Mouse (Mus musculus) kidney, adult 2 months (tissue): Measurements from ENCODE around the gene Comt. TPM values are rescaled to one million over a fixed set of nuclear protein-coding genes. Genes with fewer than 3 reads are reported as not detected.
A peak's percentile ranks its signal among the peaks of the same experiment; 100 is the strongest.

Experiments used
- DNase-seq: peaks from one replicate; pipeline ENCODE4 v3.0.0; 2021
- H3K27ac ChIP-seq: fragments of 200-500 bp; 2 replicates; pipeline ENCODE4 v1.5.1; 2012; ENCODE audit warnings: low read depth, low read length, control low read depth, inconsistent platforms; ENCODE audit not compliant: insufficient read depth
- H3K27me3 ChIP-seq: fragments of 200-500 bp; replicated peaks from 2 replicates; pipeline ENCODE4 v1.6.1; 2012; ENCODE audit warnings: mild to moderate bottlenecking, moderate library complexity, low read length, inconsistent platforms; ENCODE audit not compliant: control insufficient read depth, insufficient read depth
- H3K36me3 ChIP-seq: fragments of 200-500 bp; 2 replicates; pipeline ENCODE4 v1.6.1; 2012; ENCODE audit warnings: mild to moderate bottlenecking, moderate library complexity, low read length, inconsistent platforms; ENCODE audit not compliant: control insufficient read depth, insufficient read depth
- H3K4me1 ChIP-seq: fragments of 200-500 bp; 2 replicates; pipeline ENCODE4 v1.6.1; 2011; ENCODE audit warnings: low read length; ENCODE audit not compliant: control insufficient read depth, insufficient read depth
- H3K4me3 ChIP-seq: fragments of 200-500 bp; 2 replicates; pipeline ENCODE4 v1.5.1; 2011; ENCODE audit warnings: mild to moderate bottlenecking, low read depth, low read length, control low read depth; ENCODE audit not compliant: insufficient read depth
- CTCF ChIP-seq: fragments of 200-500 bp; conservative IDR thresholded peaks from 2 replicates; pipeline ENCODE4 v1.5.1; 2011; ENCODE audit warnings: low read depth, mild to moderate bottlenecking, control low read depth, low read length, moderate library complexity, mixed read lengths; ENCODE audit not compliant: insufficient read depth, insufficient read length
- POLR2A ChIP-seq: fragments of 200-500 bp; IDR thresholded peaks from one replicate; pipeline ENCODE4 v1.6.1; 2011; ENCODE audit warnings: low read depth, low read length, control low read depth
- WGBS: fragments of 180-500 bp; shearing (Covaris S2); methylation state at CpG from one replicate; pipeline ENCODE4 v1.1.7; 2018; 5-methylcytosine and 5-hydroxymethylcytosine counted together
- polyA plus RNA-seq: library from polyadenylated mRNA; depleted of rRNA; stranded (reverse); fragments of >200 nt; gene quantifications from 2 replicates; pipeline ENCODE4 v1.2.3, GENCODE M21; 2012

The Comt gene
- polyA plus RNA-seq, 1 experiment = 519 TPM

DNA sequence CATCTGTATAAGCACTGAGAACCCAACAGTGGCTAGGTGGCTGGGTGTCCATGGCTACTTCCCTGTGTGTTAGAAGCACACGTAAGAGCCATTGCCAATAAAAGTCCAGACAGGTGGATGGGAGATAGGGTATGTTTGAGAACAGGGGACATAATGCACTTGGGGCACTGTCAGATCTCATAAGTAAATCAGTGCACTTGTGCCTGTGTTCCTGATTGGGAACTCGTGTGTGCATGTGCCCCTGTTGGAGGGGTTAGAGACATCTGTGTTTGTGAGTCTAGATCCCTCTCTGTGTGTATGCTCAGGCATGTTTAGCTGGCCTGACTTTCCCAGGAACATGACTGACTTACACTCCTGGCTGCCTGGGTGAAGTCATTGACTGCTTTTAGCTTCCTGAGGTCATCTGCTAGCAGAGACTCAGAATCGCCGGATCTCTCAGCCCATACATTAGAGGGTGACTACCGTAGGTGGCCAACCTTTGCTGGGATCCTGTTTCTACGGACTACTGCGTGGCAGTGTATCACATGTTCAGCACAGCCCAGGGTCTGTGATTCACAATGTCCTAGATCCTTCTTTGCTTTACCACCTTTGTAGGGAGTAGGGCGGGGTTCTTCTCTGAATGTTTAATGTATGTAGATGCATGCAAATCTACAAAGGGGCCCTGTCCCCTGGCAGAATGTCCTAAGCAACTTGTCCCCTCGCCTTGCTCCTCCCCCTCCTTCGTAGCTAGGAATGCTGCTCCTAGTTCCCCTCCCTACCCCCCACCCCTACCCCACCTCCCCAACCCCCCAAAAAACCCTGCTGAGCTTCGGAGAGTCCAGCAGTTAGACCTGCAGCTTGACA is 31.7 kb downstream of the Comt start:
- TF ChIP-seq POLR2A = no peak
- TF ChIP-seq CTCF = no peak
- H3K36me3 ChIP-seq = no peaks in the 10 kb centered on the region
- H3K27ac ChIP-seq = 0 out of 2 replicates have a peak overlapping the region, but pooled peaks have one; percentile 18
- DNase-seq = no peak
- peaks cover 19% of the 10 kb centered on the region for H3K4me1 ChIP-seq
- 48% methylated on average over 11 of the region's 11 CpGs for WGBS
- H3K4me3 ChIP-seq = no peak overlapping the region
- no peaks in the 10 kb centered on the region for H3K27me3 ChIP-seq

DNA sequence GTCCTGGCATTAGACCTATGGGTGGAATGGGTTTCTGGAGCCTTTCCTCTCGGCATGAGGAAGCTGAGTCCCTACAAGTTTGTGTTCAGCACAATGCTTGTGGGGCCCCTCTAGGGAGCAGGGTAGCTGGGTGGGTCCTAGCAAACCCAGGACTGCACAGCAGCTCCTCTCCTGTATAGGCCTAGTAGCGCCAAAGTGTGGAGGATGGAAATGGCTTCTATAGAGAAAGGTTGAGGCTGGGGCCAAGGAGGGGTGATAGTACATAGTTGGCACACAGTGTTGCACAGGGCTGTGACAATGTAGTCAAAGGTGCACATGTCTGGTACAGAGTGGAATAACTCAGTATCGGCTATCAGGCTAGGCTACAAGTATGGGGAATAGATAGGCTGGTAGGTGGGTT is 32.6 kb downstream of the Comt start:
- H3K4me3 ChIP-seq = peak overlapping the region; percentile 69; the same call in 1 of the 2 replicates

DNA sequence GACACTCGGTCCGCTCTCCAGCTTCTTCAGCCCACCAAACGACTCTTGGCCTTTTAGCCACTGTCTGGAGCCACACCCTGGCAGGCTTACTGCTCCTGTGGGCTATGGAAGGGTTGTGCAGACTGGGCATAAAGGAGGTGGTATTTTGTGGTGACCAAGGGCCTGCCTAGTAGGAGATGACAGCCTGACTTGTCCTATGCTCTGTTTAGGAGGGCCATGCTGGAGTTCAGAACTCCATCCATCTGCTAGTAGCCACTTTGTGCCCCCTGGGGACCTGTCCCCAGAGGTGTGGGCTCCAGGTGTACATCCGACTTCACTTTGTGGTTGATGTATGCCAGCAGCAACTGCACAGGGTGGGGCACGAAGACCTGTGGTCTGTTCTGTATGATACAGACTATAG is 33.1 kb downstream of the Comt start:
- Histone ChIP-seq H3K27ac (no peak overlapping the region), H3K36me3 (no peaks in the 10 kb centered on the region), H3K4me1 (peaks cover 19% of the 10 kb centered on the region), H3K27me3 (no peaks in the 10 kb centered on the region), H3K4me3 (peak overlapping the region; percentile 69)
- TF ChIP-seq CTCF = no peak
- no peak for TF ChIP-seq POLR2A
- no peak for DNase-seq
- WGBS = 61% methylated on average over 5 of the region's 5 CpGs

More for the DNA sequence above, 32.6 kb downstream of the Comt start:
- Histone ChIP-seq H3K27ac (no peak overlapping the region), H3K4me1 (peaks cover 19% of the 10 kb centered on the region), H3K27me3 (no peaks in the 10 kb centered on the region), H3K36me3 (no peaks in the 10 kb centered on the region)
- DNase-seq = no peak
- 83% methylated on average over 3 of the region's 3 CpGs for WGBS
- TF ChIP-seq CTCF (no peak), POLR2A (no peak)

DNA sequence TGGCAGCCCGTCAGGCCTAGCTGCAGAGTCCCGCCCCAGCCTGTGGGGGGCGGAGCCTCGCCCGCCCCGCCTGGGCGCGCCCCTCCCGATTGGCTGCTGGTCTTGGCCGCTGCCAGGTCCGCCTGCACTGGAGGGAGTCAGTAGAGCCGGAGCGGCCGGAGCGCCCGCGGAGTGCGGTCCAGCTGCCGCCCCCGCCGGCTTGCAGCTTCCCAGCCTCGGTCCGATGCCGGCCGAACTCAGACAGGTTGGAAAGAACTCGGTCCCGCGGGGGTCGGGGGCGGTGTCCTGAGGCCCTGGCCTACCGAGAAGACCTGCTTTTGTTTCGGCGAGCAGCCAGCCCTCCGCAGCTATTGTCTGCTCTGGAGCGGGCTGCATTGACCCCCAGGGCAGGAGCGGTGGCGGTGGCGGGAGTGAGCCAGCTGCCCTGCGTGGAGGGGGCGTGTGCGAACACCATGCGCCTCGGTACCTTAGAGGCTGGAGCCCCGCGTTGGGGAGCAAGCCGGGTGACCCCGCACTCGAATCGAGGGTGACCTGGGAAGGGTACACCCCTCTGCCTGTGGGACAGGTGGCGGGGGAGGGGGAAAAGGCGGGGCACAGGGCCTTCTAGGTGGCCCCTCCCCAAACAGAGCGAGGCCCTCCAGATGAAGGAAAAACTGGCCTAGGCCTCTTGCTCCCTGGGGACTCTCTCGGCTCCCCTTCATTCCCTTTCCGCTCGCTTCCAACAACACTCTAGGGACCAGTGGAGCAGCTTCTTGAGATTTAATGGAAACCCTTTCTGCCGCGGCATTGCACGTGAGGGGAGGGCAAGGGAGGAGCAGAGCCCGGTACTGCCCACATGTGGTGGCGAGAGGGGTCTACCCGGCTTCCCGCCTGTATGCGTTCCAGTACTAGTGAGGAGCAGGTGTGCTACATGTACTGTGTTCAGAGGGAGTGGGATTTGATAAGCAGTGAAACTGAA is 33.9 kb downstream of the Comt start:
- WGBS = 2% methylated on average over 63 of the region's 63 CpGs
- TF ChIP-seq CTCF (no peak; the same call in 1 of the 2 replicates), POLR2A (peak; percentile 73)
- no peaks in the 10 kb centered on the region for H3K27me3 ChIP-seq
- DNase-seq = peak; percentile 95
- peaks cover 19% of the 10 kb centered on the region for H3K4me1 ChIP-seq
- peak overlapping the region; percentile 69 for H3K4me3 ChIP-seq
- peak overlapping the region; percentile 49 for H3K27ac ChIP-seq
- H3K36me3 ChIP-seq = no peaks in the 10 kb centered on the region

DNA sequence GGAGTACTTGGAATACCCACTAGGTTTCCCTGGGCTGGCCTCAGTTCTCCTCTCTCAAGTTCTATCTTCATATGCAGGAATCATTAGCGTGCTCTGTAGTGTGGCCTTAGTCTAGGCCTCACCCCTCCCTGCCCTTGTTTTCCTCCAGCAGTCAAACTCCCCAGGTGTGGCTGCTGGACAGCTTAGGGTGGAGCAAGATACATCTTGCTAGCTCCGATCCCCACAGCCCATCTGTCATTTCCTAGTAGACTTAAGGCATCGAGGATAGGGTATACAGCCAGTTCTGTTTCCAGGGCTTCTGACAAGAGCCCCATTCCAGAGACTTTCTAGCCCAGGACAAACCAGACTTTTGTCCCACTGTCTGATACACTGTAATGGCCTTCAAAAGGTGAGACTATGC is 34.9 kb downstream of the Comt start:
- Histone ChIP-seq H3K36me3 (no peaks in the 10 kb centered on the region), H3K27me3 (no peaks in the 10 kb centered on the region), H3K27ac (no peak overlapping the region), H3K4me1 (peaks cover 19% of the 10 kb centered on the region), H3K4me3 (no peak overlapping the region)
- TF ChIP-seq POLR2A (no peak), CTCF (no peak)
- DNase-seq = no peak
- 87% methylated on average over 3 of the region's 3 CpGs for WGBS

DNA sequence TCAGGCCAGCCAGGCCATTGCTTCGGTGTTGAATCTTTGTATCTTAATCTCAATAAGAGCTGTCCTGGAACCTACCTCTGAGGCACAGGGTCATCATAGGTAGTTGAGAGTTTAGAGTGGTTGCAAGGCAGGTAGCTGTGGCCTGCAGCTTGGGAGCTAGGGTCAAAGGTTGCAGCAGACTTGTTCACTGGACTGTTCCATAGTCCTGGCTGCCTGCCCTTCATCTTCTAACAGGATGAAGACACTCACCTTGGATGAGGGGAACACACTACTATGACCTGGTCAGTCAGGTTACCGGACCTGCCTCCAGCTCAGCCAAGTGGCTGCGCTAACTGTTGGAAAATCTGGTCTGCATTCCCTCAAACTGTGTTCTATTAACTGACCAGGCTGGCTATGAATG is 35.5 kb downstream of the Comt start:
- DNase-seq = peak; percentile 91
- peak overlapping the region; percentile 2; the same call in 1 of the 2 replicates for H3K27ac ChIP-seq
- 71% methylated on average over 3 of the region's 3 CpGs for WGBS

More for the DNA sequence above, 35.5 kb downstream of the Comt start:
- Histone ChIP-seq H3K4me3 (no peak overlapping the region), H3K27me3 (no peaks in the 10 kb centered on the region), H3K36me3 (no peaks in the 10 kb centered on the region), H3K4me1 (peaks cover 21% of the 10 kb centered on the region)
- TF ChIP-seq POLR2A = no peak
- no peak for TF ChIP-seq CTCF
